Mouse (Mus musculus) limb, embryonic 12.5 days (tissue): Measurements from ENCODE around the gene Magi3. TPM values are rescaled to one million over a fixed set of nuclear protein-coding genes. Genes with fewer than 3 reads are reported as not detected.

Experiments
- ATAC-seq: fragments of 200-750 bp; cut with Nextera tagmentation; 2 replicates; pipeline ENCODE4 v1.8.0; 2017; ENCODE audit warnings: low read depth, moderate TSS enrichment; ENCODE audit not compliant: insufficient number of reproducible peaks, insufficient read depth, low FRiP score, low TSS enrichment
- H3K27ac ChIP-seq: fragments of 300-500 bp; sonication (generic); 2 replicates; pipeline ENCODE4 v1.5.1; 2016; ENCODE audit warnings: mild to moderate bottlenecking, moderate library complexity
- H3K27me3 ChIP-seq: fragments of 300-500 bp; sonication (generic); 2 replicates; pipeline ENCODE4 v1.6.1; 2016; ENCODE audit warnings: mild to moderate bottlenecking, moderate library complexity
- H3K36me3 ChIP-seq: fragments of 300-500 bp; sonication (generic); 2 replicates; pipeline ENCODE4 v1.6.1; 2016; ENCODE audit warnings: mild to moderate bottlenecking, moderate library complexity
- H3K4me1 ChIP-seq: fragments of 300-500 bp; sonication (generic); replicated peaks from 2 replicates; pipeline ENCODE4 v1.6.1; 2016
- H3K4me2 ChIP-seq: fragments of 300-500 bp; sonication (generic); 2 replicates; pipeline ENCODE4 v1.6.1; 2016; ENCODE audit warnings: mild to moderate bottlenecking, moderate library complexity
- H3K4me3 ChIP-seq: fragments of 300-500 bp; sonication (generic); replicated peaks from 2 replicates; pipeline ENCODE4 v1.5.1; 2016; ENCODE audit warnings: mild to moderate bottlenecking
- H3K9ac ChIP-seq: fragments of 300-500 bp; sonication (generic); replicated peaks from 2 replicates; pipeline ENCODE4 v1.6.1; 2016; ENCODE audit warnings: mild to moderate bottlenecking, moderate library complexity
- H3K9me3 ChIP-seq: fragments of 300-500 bp; sonication (generic); 2 replicates; pipeline ENCODE4 v1.6.1; 2016; ENCODE audit warnings: mild to moderate bottlenecking, moderate library complexity
- WGBS: fragments of 180-500 bp; shearing (Covaris S2); methylation state at CpG from one replicate; pipeline ENCODE4 v1.1.7; 2016; 5-methylcytosine and 5-hydroxymethylcytosine counted together
- polyA plus RNA-seq: library from polyadenylated mRNA; unstranded; fragments of >200 nt; fragmentation: Nextera tagmentation; extraction: Ambion mirVana; gene quantifications from 2 replicates; pipeline ENCODE4 v1.2.1, GENCODE M21; 2016

The Magi3 gene
- polyA plus RNA-seq, 1 experiment from 2014 or later: 4.5 TPM

DNA sequence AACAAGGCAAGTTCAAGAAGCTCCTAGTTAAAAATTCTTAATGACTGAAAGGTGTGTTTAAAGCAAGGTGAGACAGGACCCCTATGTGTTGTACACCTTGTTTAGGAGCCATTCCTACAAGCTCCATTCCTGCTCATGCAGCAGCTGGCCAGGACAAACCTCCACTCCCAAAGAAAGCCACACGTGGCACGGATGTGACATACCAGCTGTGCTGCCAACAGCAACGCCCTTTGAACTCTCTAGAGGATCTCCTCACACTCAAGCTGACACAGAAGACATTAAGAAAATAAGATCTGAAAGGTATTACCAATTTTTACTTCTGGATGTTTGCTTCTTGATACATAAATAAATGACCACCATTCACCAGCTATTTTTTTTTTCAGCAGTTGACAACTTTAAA is 193.2 kb downstream of the Magi3 start:
- Histone ChIP-seq H3K4me3 (no peak overlapping the region), H3K4me2 (no peak overlapping the region), H3K9me3 (no peaks in the 10 kb centered on the region), H3K36me3 (no peaks in the 10 kb centered on the region; the same call in 1 of the 2 replicates), H3K4me1 (no peaks in the 10 kb centered on the region), H3K27ac (no peak overlapping the region), H3K27me3 (no peaks in the 10 kb centered on the region), H3K9ac (no peak overlapping the region)
- WGBS: 75% methylated on average over 3 of the region's 3 CpGs
- ATAC-seq: no peak

GRCm38 (mm10) chr3:104020101-104020500 is 200.1 kb downstream of the Magi3 start:
- H3K36me3 ChIP-seq: peaks cover 29% of the 10 kb centered on the region
- 91% methylated on average over 12 of the region's 12 CpGs for WGBS

DNA sequence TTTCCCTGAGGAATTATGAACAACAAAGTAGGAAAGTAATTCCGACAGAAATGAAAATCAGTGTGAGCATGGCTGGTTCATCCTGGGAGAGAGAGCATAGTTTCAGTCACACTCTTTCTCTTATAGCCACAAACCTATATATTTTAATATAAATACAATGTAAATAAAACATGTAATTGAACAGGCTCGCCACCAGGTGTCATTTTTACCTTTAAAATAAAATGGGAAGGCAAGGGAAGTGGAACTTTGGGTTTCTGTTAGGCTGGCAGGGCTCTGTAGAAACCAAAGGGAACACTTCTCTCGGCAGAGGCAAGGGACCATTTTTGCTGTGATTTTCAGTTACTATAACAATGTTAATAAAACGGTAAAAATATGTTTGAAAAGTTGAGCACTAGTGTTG is 200.7 kb downstream of the Magi3 start:
- no peaks in the 10 kb centered on the region for H3K27me3 ChIP-seq
- no peaks in the 10 kb centered on the region for H3K4me1 ChIP-seq
- no peak overlapping the region for H3K4me3 ChIP-seq
- no peak overlapping the region for H3K4me2 ChIP-seq
- no peak overlapping the region for H3K27ac ChIP-seq
- 65% methylated on average over 4 of the region's 4 CpGs for WGBS
- H3K36me3 ChIP-seq: peaks cover 36% of the 10 kb centered on the region
- ATAC-seq: no peak
- H3K9me3 ChIP-seq: no peaks in the 10 kb centered on the region
- no peak overlapping the region for H3K9ac ChIP-seq

More at GRCm38 (mm10) chr3:104020101-104020500, 200.1 kb downstream of the Magi3 start:
- ATAC-seq: no peak
- H3K9ac ChIP-seq: no peak overlapping the region
- no peak overlapping the region for H3K27ac ChIP-seq
- H3K9me3 ChIP-seq: no peaks in the 10 kb centered on the region
- no peaks in the 10 kb centered on the region for H3K4me1 ChIP-seq
- H3K4me2 ChIP-seq: no peak overlapping the region
- H3K27me3 ChIP-seq: no peaks in the 10 kb centered on the region
- H3K4me3 ChIP-seq: no peak overlapping the region

- WGBS: 92% methylated on average over 3 of the region's 3 CpGs
- no peaks in the 10 kb centered on the region for H3K27me3 ChIP-seq
- H3K36me3 ChIP-seq: peaks cover 39% of the 10 kb centered on the region
- no peak overlapping the region for H3K27ac ChIP-seq
- no peak overlapping the region for H3K9ac ChIP-seq
- H3K4me3 ChIP-seq: no peak overlapping the region
- no peak for ATAC-seq
- no peaks in the 10 kb centered on the region for H3K9me3 ChIP-seq
- no peaks in the 10 kb centered on the region for H3K4me1 ChIP-seq
- H3K4me2 ChIP-seq: no peak overlapping the region
These were observed 202.2 kb downstream of the Magi3 start for GRCm38 (mm10) chr3:104017931-104018330.

- Histone ChIP-seq H3K4me1 (no peaks in the 10 kb centered on the region), H3K4me3 (no peak overlapping the region), H3K27me3 (no peaks in the 10 kb centered on the region), H3K9ac (no peak overlapping the region), H3K36me3 (peaks cover 36% of the 10 kb centered on the region), H3K9me3 (no peaks in the 10 kb centered on the region), H3K4me2 (no peak overlapping the region), H3K27ac (no peak overlapping the region)
- no peak for ATAC-seq
- WGBS: 87% methylated on average over 2 of the region's 2 CpGs
These were observed 208.2 kb downstream of the Magi3 start for GRCm38 (mm10) chr3:104011972-104012371.

DNA sequence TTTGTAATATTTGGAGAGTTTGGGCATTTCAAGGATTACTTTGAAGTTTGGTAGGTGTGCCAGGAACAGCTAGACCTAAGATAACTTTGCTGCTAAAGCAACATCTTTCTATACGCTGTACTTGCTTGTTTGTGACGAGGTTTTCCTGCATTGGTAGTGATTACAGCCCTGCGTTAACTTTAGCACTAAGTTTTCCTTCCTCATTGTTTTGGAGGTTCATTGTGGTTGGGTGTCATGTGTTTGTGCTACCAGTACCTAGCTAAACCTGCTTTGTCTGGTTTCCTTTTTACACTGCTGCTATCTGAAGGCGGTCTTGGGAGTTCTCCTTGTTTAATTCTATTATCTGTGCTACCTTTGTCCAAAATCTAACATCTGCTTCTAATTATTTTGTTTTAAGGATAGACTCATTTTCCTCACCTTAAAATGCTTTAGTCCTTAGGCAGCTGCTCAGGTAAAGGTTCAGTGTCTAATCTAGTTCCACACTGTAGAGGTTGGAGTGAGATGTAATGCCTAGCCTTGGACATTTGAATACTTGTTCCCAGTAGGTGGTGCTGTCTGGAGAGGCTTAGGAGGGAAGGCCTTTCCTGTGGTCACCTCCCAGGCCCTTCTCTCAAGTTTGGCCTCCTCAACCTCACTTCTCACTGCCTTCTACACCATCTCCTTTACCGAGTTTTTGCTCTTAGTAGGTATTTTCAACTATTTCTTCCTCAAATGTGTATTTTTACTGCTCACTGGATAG is 210.1 kb downstream of the Magi3 start:
- Histone ChIP-seq H3K9ac (no peak overlapping the region), H3K27ac (no peak overlapping the region), H3K4me2 (no peak overlapping the region), H3K27me3 (no peaks in the 10 kb centered on the region), H3K9me3 (no peaks in the 10 kb centered on the region), H3K4me1 (no peaks in the 10 kb centered on the region), H3K36me3 (peaks cover 44% of the 10 kb centered on the region), H3K4me3 (no peak overlapping the region)
- 89% methylated on average over 5 of the region's 5 CpGs for WGBS
- ATAC-seq: no peak

- H3K27me3 ChIP-seq: no peaks in the 10 kb centered on the region
- H3K4me1 ChIP-seq: no peaks in the 10 kb centered on the region
- H3K36me3 ChIP-seq: peaks cover 52% of the 10 kb centered on the region
- H3K4me2 ChIP-seq: no peak overlapping the region
- WGBS: 84% methylated on average over 8 of the region's 8 CpGs
- H3K27ac ChIP-seq: no peak overlapping the region
- H3K4me3 ChIP-seq: no peak overlapping the region
- no peaks in the 10 kb centered on the region for H3K9me3 ChIP-seq
- H3K9ac ChIP-seq: no peak overlapping the region
- no peak for ATAC-seq
These were observed 212.7 kb downstream of the Magi3 start for GRCm38 (mm10) chr3:104007479-104007878.

- Histone ChIP-seq H3K9ac (no peak overlapping the region), H3K4me3 (no peak overlapping the region), H3K27ac (no peak overlapping the region), H3K4me1 (no peaks in the 10 kb centered on the region), H3K27me3 (no peaks in the 10 kb centered on the region), H3K36me3 (peaks cover 52% of the 10 kb centered on the region), H3K9me3 (no peaks in the 10 kb centered on the region), H3K4me2 (no peak overlapping the region)
- ATAC-seq: no peak
- 88% methylated on average over 8 of the region's 8 CpGs for WGBS
These were observed 213.2 kb downstream of the Magi3 start for GRCm38 (mm10) chr3:104006896-104007466.

- no peak for ATAC-seq
- Histone ChIP-seq H3K4me1 (no peaks in the 10 kb centered on the region), H3K9ac (no peak overlapping the region), H3K4me3 (no peak overlapping the region), H3K27ac (no peak overlapping the region), H3K4me2 (no peak overlapping the region), H3K36me3 (peaks cover 81% of the 10 kb centered on the region), H3K27me3 (no peaks in the 10 kb centered on the region), H3K9me3 (no peaks in the 10 kb centered on the region)
- WGBS: 94% methylated on average over 4 of the region's 4 CpGs
These were observed 221.4 kb downstream of the Magi3 start for GRCm38 (mm10) chr3:103998724-103999123.

DNA sequence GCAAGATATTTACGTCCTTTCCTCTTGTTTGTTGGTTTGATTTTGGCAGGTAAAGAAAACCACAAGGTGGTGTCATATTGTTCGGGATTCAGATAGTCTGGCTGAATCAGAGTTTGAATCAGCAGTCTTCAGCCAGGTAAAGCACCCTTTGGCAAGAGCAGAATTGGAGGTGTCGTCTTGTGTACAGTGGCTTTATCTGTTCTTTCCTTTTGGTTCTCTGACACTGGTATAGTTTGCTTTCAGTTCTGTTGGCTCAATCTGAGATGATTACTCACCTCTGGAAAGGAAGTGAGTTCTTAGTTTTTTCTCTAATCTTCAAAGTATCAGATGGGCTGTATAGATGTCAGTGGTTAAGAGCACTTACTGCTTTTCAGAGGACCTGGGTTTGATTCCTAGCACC is 228.9 kb downstream of the Magi3 start:
- H3K27ac ChIP-seq: no peak overlapping the region
- no peaks in the 10 kb centered on the region for H3K9me3 ChIP-seq
- no peak overlapping the region for H3K4me3 ChIP-seq
- H3K27me3 ChIP-seq: no peaks in the 10 kb centered on the region
- H3K9ac ChIP-seq: no peak overlapping the region
- no peak for ATAC-seq
- 90% methylated on average over 3 of the region's 3 CpGs for WGBS
- H3K4me2 ChIP-seq: no peak overlapping the region
- H3K4me1 ChIP-seq: no peaks in the 10 kb centered on the region
- H3K36me3 ChIP-seq: peaks cover 80% of the 10 kb centered on the region

DNA sequence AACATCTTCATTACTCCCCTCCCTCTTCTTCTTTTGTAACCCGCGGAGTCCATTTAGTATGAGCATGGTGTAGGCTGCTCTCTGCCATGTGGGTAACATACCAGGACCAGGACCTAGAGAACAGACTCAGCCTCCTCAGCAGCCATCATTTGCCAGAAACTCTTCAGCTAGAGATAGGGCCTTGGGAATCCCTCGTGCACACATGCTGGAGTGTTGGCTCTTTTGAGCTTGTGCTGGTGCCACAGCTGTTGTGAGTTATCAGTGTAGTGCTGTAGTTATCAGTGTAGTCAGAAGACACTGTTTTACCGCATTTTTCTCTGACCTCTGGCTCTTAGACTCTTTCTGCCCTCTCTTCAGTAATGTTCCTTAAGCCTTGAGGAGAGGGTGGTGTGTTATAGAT is 230.8 kb downstream of the Magi3 start:
- WGBS: 91% methylated on average over 4 of the region's 4 CpGs
- peaks cover 78% of the 10 kb centered on the region for H3K36me3 ChIP-seq

More for the DNA sequence above, 230.8 kb downstream of the Magi3 start:
- ATAC-seq: no peak
- H3K9me3 ChIP-seq: no peaks in the 10 kb centered on the region
- no peaks in the 10 kb centered on the region for H3K4me1 ChIP-seq
- H3K9ac ChIP-seq: no peak overlapping the region
- no peak overlapping the region for H3K4me3 ChIP-seq
- H3K4me2 ChIP-seq: no peak overlapping the region
- H3K27ac ChIP-seq: no peak overlapping the region
- no peaks in the 10 kb centered on the region for H3K27me3 ChIP-seq
